Mouse (Mus musculus): ENCODE data around the gene Agbl4. TPM values are rescaled to one million over a fixed set of nuclear protein-coding genes. Genes with fewer than 3 reads are reported as not detected.

The Agbl4 gene
- total RNA-seq, 2 experiments from 2014 or later = not detected

DNA sequence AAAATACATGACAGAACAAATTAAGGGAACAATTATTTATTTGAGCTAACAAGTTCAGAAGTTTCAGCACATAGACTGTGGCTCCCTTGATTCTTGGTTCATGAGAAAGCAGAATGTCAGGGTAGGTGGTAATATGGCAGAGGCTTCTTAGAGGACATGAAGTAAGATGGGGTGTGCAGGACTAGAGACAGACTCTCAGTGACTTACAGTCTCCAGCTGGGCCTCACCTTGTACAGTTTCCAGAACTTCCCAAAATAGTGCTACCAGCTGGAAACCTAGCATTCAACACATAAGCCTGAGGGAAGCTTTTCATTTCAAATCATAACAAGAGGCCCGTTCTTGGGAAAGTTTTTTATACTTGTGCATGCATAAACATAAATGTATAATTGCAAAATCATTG lies 836.4 kb downstream of the Agbl4 start:
- Histone ChIP-seq H3K27ac (no peak overlapping the region), H3K4me3 (no peak overlapping the region)
- no peak for TF ChIP-seq CTCF (IDR thresholded peaks at IDR 0.05)
- intact Hi-C loops (cut with DNase I) = no loop called here
- no peak for DNase-seq

DNA sequence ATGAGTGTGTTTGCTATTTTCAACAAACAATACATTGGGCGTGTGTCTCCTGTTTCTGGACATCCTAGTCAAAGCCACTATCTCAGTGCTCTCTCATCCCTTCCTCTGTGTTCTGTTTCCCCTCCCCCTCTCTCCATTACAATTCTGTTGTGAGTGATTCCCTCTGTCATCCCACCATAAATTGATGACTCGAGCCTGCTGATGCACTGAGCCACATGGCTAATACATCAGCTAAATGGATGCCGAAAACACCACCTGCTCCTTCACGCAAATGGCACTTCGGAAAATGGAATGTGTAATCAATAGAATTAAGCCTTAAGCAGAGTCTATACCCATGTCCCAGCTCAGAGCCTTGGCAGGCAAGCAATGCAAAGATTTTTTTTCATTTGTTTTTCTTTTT lies 854.5 kb downstream of the Agbl4 start:
- no peak for TF ChIP-seq CTCF (IDR thresholded peaks at IDR 0.05)
- intact Hi-C loops (cut with DNase I) = no loop called here
- Histone ChIP-seq H3K27ac (no peak overlapping the region), H3K4me3 (no peak overlapping the region)
- DNase-seq = no peak

DNA sequence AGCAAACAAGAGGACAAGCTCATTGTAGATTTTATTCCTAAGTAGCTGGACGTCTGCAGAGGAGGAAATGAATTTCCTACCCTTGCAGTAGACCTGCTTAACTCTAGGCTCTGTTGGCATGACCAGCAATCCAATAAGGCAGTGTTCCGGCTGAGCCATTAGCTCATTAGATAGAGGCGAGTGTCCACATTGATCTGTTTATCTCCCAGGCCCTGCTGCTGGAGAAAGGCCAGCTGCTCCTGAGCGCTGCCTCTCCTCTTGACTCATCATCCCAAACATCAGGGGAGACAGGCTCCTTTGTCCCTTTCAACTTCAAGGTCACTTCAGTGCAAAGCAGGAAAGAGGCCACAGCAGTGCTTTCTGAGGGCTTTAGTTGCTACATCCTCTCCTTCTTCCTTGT lies 858.0 kb downstream of the Agbl4 start:
- Histone ChIP-seq H3K27ac (no peak overlapping the region), H3K4me3 (no peak overlapping the region)
- no peak for DNase-seq
- no peak for TF ChIP-seq CTCF (IDR thresholded peaks at IDR 0.05)
- intact Hi-C loops (cut with DNase I) = no loop called here

DNA sequence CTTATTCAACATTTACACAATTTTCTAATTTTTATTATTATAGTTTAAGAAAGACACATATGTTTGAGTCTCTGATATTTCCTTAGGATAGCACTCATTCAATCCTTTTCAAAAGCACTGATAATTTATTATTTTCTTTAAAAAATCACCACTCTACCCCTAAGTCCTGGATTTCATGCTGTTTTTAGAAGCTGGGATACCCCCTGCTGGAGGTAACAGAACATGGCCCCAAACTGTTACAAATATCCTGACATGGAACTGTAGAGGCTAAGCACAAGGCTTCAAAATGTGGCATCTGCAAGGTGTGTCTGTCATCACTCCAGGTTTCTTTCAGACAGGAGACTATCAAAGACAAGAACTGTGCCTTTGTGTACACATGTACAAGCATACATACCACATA lies 859.5 kb downstream of the Agbl4 start:
- no peak overlapping the region for H3K4me3 ChIP-seq
- no peak overlapping the region for H3K27ac ChIP-seq
- intact Hi-C loops (cut with DNase I) = no loop called here
- no peak for DNase-seq
- no peak for TF ChIP-seq CTCF (IDR thresholded peaks at IDR 0.05)

DNA sequence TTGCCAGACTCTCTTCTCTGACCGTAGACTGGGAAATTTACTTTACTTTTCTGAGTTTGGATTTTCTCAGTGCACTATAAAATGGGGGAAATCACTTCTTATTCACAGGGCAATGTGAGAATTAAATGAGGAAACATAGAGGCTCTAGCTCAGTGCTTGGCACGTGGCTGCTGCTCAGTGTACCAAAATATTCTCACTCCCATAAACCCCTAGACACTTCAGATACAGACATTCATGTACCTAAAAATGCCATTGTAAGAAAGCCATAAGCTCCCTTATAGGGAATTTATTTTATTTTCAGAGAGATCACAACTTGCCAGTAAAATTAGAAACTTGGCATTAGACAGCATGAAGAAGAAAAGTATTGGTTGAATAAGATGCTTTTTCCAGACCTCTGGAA lies 883.5 kb downstream of the Agbl4 start:
- no peak overlapping the region for H3K4me3 ChIP-seq
- no peak for TF ChIP-seq CTCF (IDR thresholded peaks at IDR 0.05)
- DNase-seq = no peak
- intact Hi-C loops (cut with DNase I) = no loop called here
- H3K27ac ChIP-seq = no peak overlapping the region

DNA sequence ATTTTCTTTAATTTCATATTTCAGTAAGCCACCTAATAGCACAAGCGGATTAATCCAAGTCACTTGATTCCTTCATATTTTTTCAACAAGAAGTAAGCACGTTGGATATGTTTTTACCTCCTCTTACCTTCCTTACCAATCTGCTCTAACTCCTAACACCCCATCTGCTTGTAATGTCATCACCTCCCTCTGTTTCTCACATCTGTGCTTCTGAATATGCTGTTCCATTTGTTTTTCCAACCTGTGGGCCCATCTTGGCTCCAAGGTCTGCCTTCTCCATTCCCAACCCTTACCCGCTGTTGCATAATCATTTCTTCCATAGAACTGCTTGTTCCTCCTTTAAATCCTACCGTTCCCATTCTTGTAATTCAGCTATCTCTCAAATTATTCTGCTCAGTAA lies 884.4 kb downstream of the Agbl4 start:
- intact Hi-C loops (cut with DNase I) = no loop called here
- no peak for TF ChIP-seq CTCF (IDR thresholded peaks at IDR 0.05)

DNA sequence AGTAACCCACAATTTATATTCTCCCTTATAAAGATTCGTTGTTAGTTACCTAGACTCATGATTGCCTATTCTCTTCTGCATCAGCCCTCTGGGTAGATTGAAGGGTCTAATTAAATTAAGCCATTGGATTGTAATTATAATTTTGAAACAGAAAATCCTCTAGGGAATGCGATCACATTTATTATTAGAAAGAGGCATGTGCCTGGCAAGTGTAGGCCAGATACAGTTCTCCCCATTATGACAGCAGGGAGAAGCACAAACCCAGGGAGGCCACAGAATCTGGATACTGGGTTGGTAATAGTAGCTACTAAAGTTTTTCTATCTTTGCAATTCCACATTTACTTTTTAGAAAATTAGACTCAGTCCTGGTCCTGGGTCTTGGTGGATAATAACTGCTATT lies 887.2 kb downstream of the Agbl4 start:
- Histone ChIP-seq H3K27ac (no peak overlapping the region), H3K4me3 (no peak overlapping the region)
- intact Hi-C loops (cut with DNase I) = no loop called here
- no peak for TF ChIP-seq CTCF (IDR thresholded peaks at IDR 0.05)
- DNase-seq = no peak

More for the DNA sequence above, 884.4 kb downstream of the Agbl4 start:
- no peak for DNase-seq
- Histone ChIP-seq H3K4me3 (no peak overlapping the region), H3K27ac (no peak overlapping the region)

DNA sequence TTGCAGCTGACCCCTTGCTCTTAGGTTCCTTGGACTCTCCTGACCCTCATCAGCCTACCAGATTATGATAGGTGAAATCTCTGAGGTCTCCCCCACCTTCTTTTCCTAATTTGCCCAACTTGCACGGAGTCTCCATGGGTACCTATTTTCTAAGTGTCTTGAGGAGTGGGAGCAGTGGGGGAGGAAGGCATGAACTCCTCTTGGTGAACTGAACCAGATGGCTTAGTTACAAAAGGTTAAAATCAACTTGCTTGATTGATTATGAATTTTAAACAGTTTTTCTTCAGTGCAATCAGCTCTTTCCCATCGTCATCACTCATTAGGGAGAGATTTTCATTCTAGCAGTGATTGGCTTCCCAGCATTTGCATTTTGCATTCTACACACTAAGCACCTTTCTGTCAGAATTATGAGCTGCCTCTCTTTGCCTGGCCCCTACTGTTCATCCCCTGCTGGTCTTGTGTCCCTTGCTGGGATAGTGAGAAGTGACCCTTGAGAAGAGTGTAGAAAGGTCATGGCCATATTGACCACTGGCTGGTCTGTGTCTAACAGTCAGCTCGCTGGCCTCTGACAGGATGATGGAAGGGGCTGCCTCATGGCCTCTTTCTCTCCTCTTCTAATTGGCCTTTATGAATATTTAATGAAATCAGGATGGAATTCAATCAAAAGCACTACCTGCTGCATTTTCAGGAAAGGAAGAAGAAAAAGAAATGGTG lies 897.2 kb downstream of the Agbl4 start:
- no peak overlapping the region for H3K27ac ChIP-seq
- intact Hi-C loops (cut with DNase I) = no loop called here

DNA sequence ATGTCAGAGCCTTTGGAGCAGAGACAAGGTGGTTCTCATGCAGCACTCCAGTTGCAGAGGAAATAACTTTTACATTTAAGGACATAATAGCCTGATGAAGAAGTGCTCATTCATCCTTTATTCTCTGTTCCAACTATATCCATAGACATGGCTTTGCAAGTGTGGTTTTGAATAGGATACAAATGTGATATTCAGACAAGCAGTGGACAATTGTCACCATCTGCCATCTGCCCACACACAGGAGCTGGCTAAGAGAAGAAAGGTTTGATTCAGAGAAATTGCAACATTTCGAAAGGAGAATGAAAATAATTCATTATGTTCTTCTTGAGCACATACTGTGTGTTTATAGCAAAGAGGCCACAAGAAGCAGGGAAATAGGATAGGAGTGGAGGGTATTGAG lies 909.1 kb downstream of the Agbl4 start:
- Histone ChIP-seq H3K27ac (no peak overlapping the region), H3K4me3 (no peak overlapping the region)
- no peak for DNase-seq
- no peak for TF ChIP-seq CTCF (IDR thresholded peaks at IDR 0.05)
- intact Hi-C loops (cut with DNase I) = no loop called here

More for the DNA sequence above, 897.2 kb downstream of the Agbl4 start:
- no peak overlapping the region for H3K4me3 ChIP-seq
- DNase-seq = no peak
- TF ChIP-seq CTCF (IDR thresholded peaks at IDR 0.05) = no peak

DNA sequence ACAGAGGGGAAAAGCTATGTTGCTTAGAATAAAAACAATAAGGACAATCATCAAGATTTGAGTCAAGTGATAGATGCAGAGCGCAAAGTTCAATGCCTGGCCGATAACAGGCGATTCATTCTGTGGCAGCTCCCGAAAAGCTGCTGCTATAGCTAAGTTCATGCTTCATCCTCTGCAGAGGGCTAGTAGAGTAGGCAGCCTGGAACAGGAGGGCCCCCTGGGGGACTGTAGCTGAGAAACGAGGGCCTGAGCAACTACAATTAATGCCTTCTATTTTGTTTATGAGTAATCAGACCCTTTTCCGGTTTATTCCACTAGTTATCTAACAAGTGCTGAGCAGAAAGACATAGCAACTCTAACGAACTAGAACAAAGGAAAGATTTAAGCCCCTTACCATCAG lies 909.7 kb downstream of the Agbl4 start:
- no peak for DNase-seq
- Histone ChIP-seq H3K27ac (no peak overlapping the region), H3K4me3 (no peak overlapping the region)
- intact Hi-C loops (cut with DNase I) = no loop called here
- TF ChIP-seq CTCF (IDR thresholded peaks at IDR 0.05) = no peak

DNA sequence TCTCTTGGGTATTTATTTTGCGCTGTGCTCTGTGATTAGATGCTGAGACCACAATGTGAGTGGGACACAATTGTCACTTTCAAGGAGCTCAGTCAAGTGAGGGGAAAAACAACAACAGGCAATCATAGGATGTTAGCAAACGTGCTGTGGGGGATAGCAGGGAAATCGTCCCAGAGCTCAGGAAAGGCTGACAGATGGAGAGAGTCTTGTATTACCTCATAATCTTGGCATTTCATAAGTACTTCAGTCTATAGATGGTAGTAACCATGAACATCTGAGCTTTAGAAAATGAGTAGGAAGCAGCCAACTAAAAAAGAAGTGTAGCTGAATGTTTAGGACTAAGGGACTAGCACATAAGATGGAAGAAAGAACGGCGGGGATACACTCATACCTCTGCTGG lies 910.2 kb downstream of the Agbl4 start:
- intact Hi-C loops (cut with DNase I) = no loop called here

DNA sequence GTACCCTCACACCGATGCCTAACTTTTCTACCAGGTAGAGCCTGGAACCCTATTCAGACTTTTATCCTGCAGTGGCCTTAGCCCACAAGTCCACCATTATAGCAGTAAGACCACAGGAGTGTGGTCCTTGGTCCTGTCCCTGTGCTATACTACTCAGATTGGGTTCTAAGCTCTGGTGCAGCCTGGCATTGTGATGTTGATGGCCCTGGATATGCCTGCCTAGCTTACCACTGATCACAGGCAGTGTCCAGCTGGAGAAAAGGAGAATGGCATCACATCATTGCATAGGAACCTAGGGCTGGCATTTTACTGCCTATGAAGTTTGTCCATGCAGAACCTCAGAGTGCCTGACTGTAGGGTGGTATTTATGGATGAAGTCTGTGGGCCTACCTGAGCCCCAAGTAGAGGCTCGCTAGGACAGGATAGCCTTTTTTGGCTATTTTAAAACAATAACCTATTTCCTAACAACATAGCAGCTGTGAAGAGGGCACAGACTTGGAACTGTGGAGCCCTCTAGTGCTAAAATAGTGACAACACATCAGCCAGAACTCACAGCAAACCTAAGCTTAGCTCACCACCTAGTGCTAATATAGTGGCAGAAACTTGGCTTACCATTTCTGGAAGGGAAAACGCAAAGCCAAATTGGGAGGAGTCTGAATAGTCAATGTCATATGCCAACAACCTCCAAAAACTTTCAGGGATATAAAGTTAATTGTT lies 911.3 kb downstream of the Agbl4 start:
- no peak for DNase-seq
- no peak for TF ChIP-seq CTCF (IDR thresholded peaks at IDR 0.05)
- Histone ChIP-seq H3K27ac (no peak overlapping the region), H3K4me3 (no peak overlapping the region)
- intact Hi-C loops (cut with DNase I) = no loop called here

More for the DNA sequence above, 910.2 kb downstream of the Agbl4 start:
- no peak overlapping the region for H3K27ac ChIP-seq
- TF ChIP-seq CTCF (IDR thresholded peaks at IDR 0.05) = no peak
- no peak overlapping the region for H3K4me3 ChIP-seq
- DNase-seq = no peak

DNA sequence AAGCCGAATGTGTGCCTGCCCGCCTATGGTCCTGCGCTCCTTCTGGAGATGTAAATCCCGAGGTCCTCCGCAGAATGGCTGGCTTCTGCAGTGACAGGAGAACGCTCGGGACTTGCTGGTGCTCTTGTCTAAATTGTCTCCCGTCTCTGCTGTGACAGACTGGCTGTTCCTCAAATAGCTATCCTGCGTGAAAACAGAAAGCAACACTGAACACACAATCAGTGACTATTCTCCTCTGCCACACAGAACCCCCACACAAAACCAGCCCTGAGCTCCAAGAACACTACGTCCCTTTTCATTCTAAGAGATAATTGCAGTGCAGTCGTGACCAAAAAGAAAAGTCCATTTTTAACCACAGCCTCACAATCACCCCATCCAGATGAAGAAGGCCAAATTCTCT lies 929.6 kb downstream of the Agbl4 start:
- intact Hi-C loops (cut with DNase I) = no loop called here
- no peak for TF ChIP-seq CTCF (IDR thresholded peaks at IDR 0.05)
- H3K27ac ChIP-seq = no peak overlapping the region
- no peak for DNase-seq
- no peak overlapping the region for H3K4me3 ChIP-seq
